Mouse (Mus musculus) cerebellum, postnatal 25 days (tissue): ENCODE measurements around the gene Celf3.
A peak's percentile ranks its signal among the peaks of the same experiment; 100 is the strongest.

Experiments used
- DNase-seq, 2 experiments: peaks; one replicate each; pipeline ENCODE4 v3.0.0; 2021; ENCODE audit warnings: mixed read lengths in 2 of 2

Gene Celf3

GRCm38 (mm10) chr3:94480291-94480884 lies 2.3 kb downstream of the Celf3 start, which contains the start of gene Riiad1:
Gene Riiad1, minus strand, starts transcription at chr3:94480341.
- no peak for DNase-seq

GRCm38 (mm10) chr3:94481429-94481828 lies 3.3 kb downstream of the Celf3 start:
- no peak for DNase-seq

DNA sequence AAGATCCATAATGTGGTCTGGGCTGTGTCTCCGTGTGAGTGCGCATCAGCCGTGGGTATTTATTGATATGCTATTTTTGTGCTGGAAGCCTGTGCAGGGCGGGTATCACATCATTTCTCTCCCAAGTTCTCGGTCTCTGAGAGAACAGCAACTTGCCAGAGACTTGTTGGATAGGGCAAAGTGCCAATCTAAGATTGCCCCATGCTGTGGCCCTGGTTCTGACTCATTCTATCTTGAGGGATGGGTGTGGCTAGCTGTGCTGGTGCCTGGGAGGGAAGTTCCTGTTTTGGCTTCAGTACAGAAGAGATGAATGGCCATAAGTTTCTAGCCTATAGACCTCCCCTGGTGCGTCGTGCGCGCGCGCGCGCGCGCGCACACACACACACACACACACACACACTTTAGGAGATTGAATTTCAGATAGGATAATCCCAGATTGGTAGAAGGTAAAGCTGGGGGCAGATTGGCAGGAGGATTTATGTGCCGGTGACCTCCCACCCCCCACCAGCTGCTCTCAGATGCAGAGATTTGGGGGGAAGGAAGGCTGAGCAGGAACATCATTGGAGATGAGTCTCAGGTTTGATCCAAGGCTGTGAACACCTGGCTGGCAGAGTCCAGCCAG lies 4.8 kb downstream of the Celf3 start:
- peak in 1 of 2 experiments; percentile 64 for DNase-seq

DNA sequence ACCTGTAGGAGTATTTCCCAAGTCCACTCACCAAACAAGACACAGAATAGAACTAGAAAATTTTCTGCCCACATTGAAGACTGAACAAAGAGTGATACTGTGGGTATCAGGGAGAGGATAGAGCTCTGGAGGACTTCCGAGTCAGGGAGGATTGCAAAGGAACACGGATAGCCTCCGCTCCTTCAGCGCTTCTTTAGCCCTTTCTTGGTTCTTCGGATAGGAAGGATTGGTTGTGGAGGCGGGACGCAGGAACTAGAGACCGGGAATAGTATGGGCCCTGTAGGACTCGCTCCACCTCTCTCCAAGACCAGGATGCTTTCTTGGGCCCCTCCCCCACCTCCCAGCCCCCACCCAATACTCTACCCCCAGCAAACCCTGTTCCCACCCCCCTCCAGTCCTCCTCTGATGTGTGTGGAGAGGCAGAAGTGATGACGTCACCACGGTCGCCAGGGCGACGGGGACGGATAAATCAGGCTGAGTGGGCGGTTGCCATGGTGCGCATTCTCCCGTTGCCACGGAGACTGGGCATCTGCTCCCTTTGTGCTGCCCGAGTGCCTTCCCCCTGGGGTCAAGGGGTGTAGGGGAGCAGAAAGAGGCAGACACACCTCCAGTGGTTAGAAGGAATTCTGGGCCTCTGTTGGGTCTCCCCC lies 5.8 kb downstream of the Celf3 start:
- peak; percentile 71 to 87 for DNase-seq

DNA sequence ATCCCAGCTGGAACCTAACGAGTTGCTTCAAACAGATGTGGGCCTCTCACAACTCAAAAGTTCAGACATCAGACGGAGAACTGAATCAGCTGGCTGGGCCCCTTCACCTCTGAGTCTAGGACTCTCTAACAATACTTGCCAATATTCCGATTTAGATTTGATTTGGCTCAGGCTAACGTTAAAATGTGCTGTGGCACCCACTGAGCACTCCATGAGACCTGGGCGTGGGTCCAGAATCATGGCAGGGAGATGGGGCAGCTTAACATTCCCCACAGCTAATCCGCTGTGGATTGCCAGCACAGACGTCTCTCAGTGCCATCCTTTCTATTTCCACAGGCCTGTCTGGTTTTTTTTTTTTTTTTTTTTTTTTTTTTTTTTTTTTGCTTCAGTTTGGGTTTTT lies 7.8 kb downstream of the Celf3 start:
- DNase-seq, result peak in 1 of 2 experiments; percentile 38

GRCm38 (mm10) chr3:94487581-94487980 lies 9.5 kb downstream of the Celf3 start:
- DNase-seq, result no peak

DNA sequence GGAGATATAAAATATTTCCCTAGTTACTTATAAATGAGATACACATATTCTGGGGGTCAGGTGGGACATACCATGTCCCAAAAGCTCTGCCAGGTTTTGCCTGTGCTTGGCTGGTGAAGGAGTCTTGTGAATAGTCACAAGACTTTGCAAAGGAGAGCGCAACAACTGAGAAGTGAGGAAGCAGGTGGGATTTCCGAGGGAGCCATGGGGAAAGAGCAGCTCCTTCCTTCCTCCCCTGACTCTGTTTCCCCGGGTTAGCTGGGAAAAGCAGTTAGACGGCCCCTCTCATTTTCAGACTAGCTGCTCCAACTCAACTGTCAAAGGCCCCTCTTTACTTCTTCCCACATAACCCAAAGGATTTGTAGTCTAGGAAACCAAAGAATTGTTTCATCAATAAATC lies 19.1 kb downstream of the Celf3 start:
- no peak for DNase-seq

DNA sequence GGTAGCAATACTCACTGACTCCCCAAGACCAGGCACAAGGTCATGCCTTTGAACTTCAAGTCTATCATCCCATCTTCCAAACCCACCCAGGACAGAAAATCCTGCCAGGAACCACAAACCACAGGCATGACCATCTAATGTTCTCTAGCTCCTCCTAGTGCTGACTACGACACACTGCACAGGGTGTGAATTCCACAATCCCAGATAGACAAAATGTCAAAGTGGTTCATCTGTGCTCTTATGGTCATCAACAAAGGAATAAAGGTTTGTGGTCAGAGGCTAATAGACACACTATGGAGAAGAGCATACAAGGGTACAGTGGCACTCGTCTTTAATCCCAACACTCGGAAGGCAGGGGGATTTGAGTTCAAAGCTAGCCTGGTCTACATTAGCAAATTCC lies 24.1 kb downstream of the Celf3 start:
- peak; percentile 53 to 61 for DNase-seq

DNA sequence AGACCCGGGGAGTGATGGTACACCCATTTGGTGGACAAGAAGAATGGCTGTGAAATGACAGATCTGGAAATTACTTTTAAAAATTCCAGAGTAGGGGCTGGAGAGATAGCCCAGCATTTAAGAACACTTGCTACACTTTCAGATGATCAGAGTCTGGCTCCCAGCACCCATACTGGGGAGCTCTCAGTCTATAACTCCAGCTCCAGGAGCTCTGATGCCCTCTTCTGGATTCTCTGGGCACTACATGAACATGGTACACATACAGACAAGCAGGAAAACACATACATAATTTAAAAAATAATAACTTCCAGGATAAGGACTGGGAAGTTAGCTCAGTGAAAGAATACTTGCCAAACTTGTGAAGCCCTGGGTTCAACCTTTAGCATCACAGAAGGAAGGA lies 28.6 kb downstream of the Celf3 start:
- DNase-seq, result no peak

DNA sequence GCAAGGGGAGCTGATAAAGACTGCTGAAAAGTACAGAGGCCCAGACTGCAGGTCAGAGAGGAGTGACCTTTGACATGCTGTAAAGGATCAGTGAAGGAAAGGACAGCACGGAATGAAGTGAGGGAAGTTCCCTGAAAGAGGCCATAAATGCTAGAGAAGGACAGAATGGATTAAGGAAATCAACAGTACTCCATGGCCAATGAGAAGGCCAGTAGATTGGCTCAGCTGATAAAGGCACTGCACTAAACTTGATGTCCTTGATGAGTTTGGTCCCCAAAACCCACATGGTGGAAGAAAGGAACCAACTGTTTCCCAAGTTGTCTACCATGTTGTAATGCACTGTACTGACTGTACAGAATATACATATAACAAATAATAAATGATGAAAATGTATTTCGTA lies 48.6 kb downstream of the Celf3 start:
- no peak for DNase-seq

DNA sequence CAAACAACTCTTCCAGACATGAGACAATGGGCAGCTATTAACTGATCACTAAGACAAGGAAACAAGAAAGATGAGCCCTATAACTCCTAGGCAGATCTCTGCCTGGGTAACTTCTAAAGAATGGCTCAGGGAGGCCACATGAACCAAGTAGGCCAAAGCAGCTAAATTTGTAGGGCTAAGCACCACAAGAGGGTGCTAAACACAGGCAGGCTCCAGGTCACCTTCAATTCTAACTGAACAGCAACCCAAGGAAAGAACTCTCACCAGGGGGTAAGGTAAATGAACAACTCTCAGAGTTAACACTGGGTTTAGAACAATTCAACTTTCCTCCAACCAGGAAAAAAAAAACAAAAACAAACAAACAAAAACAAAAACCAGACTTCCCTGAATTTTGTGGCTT lies 55.9 kb downstream of the Celf3 start:
- peak; percentile 20 to 37 for DNase-seq

GRCm38 (mm10) chr3:94537187-94537586 lies 59.1 kb downstream of the Celf3 start:
- no peak for DNase-seq
